Mouse (Mus musculus) lung, postnatal 0 days (tissue): Measurements from ENCODE around the gene Adamts18.

Experiments used
- CTCF ChIP-seq: IDR thresholded peaks from 2 replicates; pipeline ENCODE4 v1.5.1; 2016; ENCODE audit warnings: antibody characterized with exemption, mild to moderate bottlenecking
- EP300 ChIP-seq: IDR thresholded peaks from 2 replicates; pipeline ENCODE4 v1.6.1; 2016; ENCODE audit warnings: antibody characterized with exemption, mild to moderate bottlenecking, control low read depth

- no peak for TF ChIP-seq CTCF
- TF ChIP-seq EP300 = no peak
Measured at GRCm38 (mm10) chr8:113765121-113765520, 83.4 kb downstream of the Adamts18 start.
